Mouse (Mus musculus) brain, embryonic 14.5 days (tissue): ENCODE data around the gene Cox10.

Experiments
- CTCF ChIP-seq: fragments of 200-500 bp; IDR thresholded peaks from 2 replicates; pipeline ENCODE4 v1.5.1; 2012; ENCODE audit warnings: inconsistent platforms, mild to moderate bottlenecking, moderate library complexity, borderline replicate concordance; ENCODE audit not compliant: insufficient read depth, insufficient read length; ENCODE audit errors: extremely low read depth
- POLR2A ChIP-seq: fragments of 200-500 bp; IDR thresholded peaks from 2 replicates; pipeline ENCODE4 v1.6.1; 2012; ENCODE audit warnings: mild to moderate bottlenecking, inconsistent platforms, borderline replicate concordance; ENCODE audit not compliant: poor library complexity, insufficient read depth, insufficient read length, severe bottlenecking; ENCODE audit errors: extremely low read depth

- TF ChIP-seq POLR2A (no peak), CTCF (no peak)
Measured at GRCm38 (mm10) chr11:63965437-63965836, 113.8 kb downstream of the Cox10 start.
